Mouse (Mus musculus) brain, embryonic 14.5 days (tissue): ENCODE measurements at regions not wholly inside any gene's neighbourhood (a gene's known extent, or its start where the extent isn't known, plus 50 kb on each side); places are given as distances from the start of the nearest gene placed in this dataset.
"Not testable (repeated sequence)": the region's sequence is repeated elsewhere in the genome, so short reads cannot be mapped to it uniquely, and the experiment has no call there.

Experiments
- DNase-seq: peaks from one replicate; pipeline ENCODE4 v3.0.0-alpha.2; 2011; ENCODE audit warnings: low read depth
- CTCF ChIP-seq: fragments of 200-500 bp; IDR thresholded peaks from 2 replicates; pipeline ENCODE4 v1.5.1; 2012; ENCODE audit warnings: inconsistent platforms, mild to moderate bottlenecking, moderate library complexity, borderline replicate concordance; ENCODE audit not compliant: insufficient read depth, insufficient read length; ENCODE audit errors: extremely low read depth
- POLR2A ChIP-seq: fragments of 200-500 bp; IDR thresholded peaks from 2 replicates; pipeline ENCODE4 v1.6.1; 2012; ENCODE audit warnings: mild to moderate bottlenecking, inconsistent platforms, borderline replicate concordance; ENCODE audit not compliant: poor library complexity, insufficient read depth, insufficient read length, severe bottlenecking; ENCODE audit errors: extremely low read depth

DNA sequence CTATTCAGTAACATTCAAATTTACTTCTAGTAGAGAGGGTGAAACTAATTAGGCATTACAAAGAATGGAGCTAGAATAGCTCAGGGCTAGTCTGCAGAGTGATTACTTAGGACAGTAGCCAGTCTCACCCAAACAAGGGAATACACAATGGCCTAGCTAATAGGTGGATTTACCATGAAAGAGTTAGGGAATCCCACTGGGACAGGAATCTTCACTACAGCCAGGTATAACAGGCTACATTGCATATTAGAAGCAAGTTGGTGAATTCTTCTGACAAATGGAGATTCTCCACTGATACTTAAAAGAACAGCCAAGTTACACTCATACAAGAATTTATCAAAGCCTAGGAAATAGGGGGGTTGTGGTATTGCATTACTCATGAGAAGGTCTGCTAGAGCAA is 670.2 kb upstream of the Chrm3 start:
- DNase-seq, result not testable (repeated sequence)

DNA sequence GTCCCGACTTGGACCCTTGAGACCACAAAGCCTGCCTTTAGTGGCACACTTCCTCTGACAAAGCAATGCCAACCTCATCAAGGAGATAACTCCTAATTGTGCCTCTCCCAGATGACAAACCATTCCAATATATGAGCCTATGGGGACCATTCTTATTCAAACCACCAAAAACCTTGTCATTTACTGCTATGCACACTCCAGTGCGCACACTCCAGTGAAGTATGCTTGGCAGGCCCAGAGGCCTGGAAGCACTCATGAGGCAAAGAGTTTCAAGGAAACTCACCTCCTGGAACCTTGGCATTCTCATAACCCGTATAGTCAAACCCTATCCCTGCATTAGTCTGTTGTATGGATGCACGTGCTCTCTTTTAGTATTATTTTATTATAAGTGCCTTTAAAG is 669.7 kb upstream of the Chrm3 start:
- DNase-seq, result no peak
- TF ChIP-seq POLR2A (no peak), CTCF (no peak)

DNA sequence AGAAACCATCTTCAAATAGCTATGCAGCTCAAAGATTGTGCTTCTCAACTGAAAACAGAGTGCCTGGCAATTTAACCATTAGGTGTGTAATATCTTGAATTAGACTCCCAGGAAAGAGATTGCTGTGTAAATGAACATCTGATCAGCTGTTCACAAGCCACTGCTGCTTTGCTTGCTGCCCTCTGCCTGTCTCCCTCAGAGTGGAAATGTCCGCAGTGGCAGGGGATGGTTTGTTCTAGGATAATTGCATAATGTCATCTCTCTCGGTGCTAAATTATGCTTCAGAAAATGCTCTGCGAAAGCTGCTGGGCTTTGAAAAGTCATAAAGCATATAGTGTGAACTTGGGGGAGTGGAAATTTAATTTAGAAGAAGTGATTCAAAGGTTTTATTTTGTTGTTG is 665.3 kb upstream of the Chrm3 start:
- TF ChIP-seq POLR2A (no peak), CTCF (no peak)
- peak; percentile 40 for DNase-seq

DNA sequence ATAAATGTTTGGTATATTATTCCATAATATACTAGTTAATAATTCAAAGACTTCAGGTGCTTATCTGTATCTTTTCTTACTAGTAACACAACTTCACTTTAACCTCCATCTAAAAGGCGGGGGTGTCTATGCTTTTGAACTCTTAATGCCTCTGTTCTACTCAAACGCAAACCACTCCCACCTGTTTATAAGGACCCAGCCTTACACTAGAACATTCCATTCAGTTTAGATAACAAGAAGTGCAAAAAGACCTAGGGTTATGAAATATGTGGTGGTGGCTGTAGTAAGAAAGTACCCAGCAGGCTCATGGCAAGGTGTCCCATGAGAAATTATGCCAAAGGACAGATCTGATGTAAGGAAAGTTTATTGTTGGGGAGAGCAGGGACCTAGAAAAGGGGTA is 663.8 kb upstream of the Chrm3 start:
- no peak for TF ChIP-seq CTCF
- TF ChIP-seq POLR2A, result no peak

DNA sequence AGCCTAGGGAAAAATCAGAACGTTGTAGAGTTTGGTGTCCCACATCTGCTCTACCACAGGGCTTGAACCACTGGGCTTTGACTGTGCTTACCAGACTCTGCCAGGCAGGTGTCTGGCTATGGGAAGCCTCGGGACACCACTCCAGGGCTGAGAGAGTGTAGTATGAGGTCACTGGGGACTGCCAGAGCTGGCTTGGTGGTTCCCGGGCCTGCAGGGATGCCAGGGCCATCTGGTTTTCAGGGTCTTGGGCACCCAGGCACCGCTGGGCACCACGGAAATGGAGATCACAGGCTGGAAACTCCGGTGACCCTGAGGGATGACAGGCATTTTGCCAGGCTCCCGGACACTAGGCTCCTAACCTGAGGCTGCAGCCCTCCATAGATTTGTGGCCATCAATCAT is 656.9 kb upstream of the Chrm3 start:
- TF ChIP-seq POLR2A (no peak), CTCF (no peak)
- DNase-seq, result no peak

More for the DNA sequence above, 663.8 kb upstream of the Chrm3 start:
- DNase-seq, result no peak

DNA sequence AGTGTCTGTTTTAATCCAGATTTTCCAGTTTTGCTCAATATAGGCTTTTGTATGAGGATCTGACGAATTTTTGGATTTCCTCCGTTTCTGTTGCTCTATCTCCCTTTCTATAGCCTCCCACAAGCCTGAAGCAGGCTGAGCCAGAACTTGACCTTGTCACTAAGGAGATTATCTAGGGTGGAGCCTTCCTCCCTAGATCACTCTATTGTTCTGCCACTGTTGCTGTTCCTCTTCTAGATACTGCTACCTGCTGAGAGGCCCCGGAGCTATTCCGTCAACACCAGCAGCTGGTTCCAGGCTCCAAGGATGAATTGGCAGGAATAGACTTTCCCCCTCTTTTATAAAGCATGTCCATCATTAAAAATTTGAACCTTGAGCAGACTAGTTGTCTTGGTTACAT is 644.7 kb upstream of the Chrm3 start:
- no peak for TF ChIP-seq POLR2A
- DNase-seq, result no peak

DNA sequence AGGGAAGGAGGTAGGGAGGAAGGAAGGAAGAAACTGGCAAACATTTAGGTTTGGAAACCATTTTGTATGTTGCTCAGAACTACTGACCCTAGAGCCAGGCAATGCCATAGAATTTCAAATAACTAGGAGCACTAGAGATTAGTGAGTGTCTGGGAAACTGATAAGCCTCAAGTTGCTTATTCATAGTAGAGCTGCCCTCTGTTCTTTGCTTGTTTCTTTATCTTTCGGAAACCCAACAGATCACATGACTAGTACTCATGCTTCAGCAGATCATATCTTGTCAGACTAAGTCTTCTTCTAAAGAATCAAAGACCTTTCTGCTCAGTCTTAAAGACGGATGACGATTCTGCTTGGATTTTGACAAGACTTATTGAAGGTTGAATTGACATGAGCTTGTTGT is 630.5 kb upstream of the Chrm3 start:
- no peak for TF ChIP-seq CTCF
- no peak for TF ChIP-seq POLR2A
- DNase-seq, result no peak

DNA sequence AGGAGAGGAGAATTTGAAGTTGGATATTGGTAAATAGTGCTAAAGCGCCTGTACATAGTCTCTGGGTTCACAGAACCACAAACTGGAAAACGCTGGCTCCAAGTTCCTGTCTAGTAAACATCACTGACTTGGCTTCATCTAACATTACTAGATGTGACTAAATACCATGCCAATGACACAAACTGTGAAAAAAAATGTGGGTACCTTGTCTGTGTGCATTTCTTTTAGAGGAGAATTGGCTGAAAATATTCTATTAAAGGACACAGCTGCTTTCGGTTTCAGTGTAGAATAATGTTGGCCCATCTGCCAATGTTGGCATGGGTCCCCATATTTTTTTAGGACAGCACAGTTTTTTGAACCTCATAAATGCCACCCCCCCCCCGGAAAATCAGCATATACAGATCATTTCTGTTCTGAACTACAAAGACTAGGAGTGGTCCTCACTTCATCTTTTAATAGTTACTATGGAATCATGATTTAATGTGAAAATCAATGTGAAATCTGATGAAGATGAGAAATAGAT is 629.9 kb upstream of the Chrm3 start:
- no peak for TF ChIP-seq CTCF
- no peak for TF ChIP-seq POLR2A
- peak; percentile 52 for DNase-seq

DNA sequence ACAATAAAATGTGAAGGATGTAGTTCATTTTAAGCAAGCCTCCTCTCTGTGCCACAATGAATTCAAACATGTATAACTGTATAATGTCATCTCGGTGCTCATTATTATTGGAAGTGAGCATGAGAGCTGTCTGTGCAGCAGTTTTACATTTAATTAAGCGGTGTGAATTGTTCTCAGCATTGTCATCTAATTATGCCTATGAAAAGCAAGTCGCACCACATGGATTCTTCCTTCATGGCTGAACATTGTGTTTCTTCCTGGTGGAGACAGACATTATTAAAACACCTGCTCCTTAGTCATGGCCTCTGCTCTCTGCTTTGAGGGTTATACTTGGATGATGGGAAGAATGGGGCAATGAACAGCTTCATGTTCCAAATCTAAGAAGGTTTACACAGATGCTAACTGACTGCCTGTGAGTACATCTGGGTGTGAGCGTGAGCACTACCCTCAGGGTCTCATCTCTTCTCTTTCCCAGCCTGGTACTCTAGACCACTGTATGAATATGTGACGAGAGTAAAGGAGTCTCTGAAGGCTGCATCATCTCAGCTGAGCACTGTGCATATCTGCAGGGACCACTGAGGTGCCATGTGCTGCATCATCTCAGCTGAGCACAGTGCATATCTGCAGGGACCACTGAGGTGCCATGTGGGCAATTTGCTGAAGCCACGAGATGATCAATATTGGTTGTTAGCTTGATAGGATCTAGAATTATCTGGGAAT is 628.6 kb upstream of the Chrm3 start:
- peak; percentile 52 for DNase-seq
- TF ChIP-seq CTCF (no peak), POLR2A (no peak)

DNA sequence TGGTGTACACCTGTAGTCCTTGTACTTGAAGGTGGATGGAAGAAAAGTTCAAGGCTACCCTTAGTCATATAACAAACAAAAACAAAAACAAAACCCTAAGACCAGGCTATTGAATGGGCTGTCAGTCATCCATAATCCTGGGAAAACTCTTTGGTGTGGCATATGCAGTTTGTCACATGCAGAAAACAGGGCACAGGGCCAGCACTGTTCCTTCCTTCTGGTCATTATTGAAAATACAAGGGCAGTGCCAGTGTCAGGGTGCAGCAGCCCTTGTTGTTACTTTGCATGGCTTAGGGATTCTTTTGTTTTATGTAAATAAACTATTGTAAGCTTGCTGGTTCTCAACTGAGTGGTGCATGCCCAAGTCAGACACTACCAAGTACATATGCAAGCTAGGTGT is 623.1 kb upstream of the Chrm3 start:
- TF ChIP-seq POLR2A, result no peak
- no peak for TF ChIP-seq CTCF
- no peak for DNase-seq

DNA sequence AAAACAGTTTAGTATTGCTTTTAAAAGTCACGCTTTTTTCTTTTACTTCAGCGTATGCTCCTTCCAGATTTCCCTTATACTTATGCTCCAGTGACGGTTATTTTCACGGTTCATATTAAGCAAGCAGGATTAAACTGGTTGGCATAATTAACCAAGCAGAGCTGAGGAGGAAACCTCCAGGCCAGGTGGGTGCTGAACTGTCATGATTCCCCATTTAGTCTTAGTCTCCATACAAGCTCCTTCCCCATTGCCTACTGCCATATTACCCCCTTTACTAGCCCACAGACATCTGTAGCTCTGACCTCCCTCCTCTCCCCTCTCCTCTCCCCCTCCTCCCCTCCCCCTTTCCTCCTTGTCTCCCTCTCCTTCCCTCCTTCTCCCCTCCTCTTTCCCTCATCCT is 621.9 kb upstream of the Chrm3 start:
- TF ChIP-seq POLR2A (no peak), CTCF (no peak)
- DNase-seq, result peak; percentile 21

DNA sequence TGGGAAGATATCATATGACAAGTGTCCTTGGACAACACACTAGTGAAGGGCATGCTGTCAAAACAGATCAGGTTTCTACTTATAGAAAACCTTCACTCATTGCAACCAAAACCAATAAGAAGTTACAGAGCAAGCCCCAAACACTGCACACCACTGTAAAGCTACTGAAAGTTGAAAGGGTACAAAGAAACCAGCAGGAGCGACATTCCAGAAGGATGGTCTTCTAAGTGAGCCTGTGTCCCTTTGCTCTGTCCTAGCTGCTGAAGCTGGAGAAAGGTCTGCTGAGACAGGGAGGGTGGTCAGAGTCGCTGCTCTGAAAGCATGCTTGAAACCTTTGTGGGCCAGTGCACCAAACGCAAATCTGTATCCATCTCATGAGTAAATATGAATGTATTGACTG is 611.3 kb upstream of the Chrm3 start:
- no peak for DNase-seq
- TF ChIP-seq POLR2A (no peak), CTCF (no peak)

DNA sequence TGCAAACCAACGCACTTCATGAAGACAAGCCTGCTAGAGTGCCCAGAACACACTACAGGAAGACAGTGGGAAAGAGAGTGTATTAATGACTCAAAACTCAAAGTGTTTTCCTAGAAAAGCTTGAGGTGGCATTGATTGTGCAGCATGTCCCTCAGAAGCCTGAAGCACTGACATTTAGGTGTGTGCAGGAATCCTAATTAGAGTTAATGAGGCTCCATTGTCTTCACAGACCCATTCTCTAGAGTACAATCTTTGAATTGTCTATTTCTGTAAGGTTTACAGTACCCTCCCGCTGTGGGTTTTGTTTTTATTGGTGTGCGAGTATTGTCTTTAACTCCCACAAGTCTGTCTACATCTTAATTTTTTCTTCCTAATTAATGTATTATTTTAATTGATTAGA is 610.1 kb upstream of the Chrm3 start:
- TF ChIP-seq CTCF (no peak), POLR2A (no peak)
- DNase-seq, result no peak

DNA sequence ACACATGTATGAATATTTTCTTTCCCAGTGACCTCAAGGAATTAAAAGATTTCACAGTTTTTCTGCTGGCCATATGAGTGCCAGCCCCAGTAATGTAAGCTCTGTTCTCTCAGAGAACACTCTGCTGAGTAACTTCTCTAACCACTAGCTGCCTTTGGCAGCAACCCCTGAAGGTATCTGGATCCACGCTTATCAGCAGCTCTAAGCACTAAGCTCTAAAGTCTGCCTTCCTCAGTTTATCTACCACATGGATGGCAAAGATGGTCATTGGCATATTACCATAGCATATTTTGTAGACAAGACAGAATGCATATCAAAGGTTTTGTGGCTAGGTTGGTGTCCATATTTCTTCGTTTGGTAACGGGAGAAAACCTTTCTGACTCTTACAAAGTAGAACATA is 592.3 kb upstream of the Chrm3 start:
- no peak for TF ChIP-seq CTCF
- no peak for TF ChIP-seq POLR2A
- no peak for DNase-seq

DNA sequence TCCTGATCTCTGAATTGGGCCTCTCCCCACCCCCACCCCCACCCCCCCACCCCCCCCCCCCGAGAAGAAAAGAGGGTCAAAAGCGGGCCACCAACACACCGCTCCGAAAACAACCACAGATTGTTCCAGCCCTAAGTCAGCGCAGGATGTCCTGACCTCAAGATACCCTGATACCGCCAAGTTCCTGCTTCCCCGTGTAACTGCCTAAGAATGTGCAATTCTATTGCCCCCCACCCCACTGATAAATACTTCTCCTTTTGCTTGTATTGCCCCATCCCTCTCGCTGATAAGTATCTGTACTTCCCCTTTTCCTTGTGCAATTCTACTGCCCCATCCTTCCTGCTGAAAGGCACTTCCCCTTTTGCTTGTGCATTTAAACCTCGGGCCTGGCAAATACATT is 590.0 kb upstream of the Chrm3 start:
- DNase-seq, result not testable (repeated sequence)

DNA sequence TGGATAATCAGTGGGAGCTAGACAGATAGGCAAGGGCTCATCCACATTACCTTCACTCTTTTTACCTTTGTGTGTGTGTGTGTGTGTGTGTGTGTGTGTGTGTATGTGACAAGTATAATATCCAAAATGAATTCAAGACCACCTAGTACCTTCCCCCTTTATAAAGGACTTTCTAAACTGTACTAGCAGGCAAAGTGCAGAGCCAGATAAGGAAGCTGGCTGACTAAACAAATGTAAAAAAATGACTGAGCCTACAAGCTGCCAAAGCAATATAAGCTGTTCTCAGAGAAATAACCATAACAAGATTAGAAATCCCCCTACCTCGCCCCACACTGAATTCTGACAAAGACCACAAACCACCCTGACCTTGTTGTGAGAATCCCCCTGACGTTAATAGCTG is 586.8 kb upstream of the Chrm3 start:
- no peak for TF ChIP-seq POLR2A
- no peak for TF ChIP-seq CTCF
- DNase-seq, result no peak

DNA sequence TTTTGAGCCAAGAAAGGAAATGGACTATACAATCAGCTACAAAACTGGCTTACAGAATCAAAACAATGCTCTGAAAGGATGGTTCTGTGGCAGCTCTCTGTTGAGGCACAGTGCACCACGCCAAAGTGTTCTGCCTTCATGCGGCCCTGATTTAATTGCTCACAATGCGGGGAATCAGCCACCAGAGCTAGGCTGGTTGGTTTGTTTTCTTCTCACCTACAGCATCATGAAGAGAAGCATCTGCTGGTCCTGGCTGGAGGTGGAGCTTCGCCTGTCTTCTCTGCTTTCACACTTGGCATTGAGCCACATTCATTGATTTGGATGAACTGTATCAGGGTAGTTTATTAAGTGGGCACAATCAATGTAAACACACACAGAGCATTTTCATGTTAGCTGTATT is 583.2 kb upstream of the Chrm3 start:
- TF ChIP-seq CTCF, result no peak
- no peak for TF ChIP-seq POLR2A
- DNase-seq, result peak; percentile 70
